Mouse (Mus musculus): ENCODE results near the gene Rhbdd3. TPM values are rescaled to one million over a fixed set of nuclear protein-coding genes. Genes with fewer than 3 reads are reported as not detected.
"Not testable (repeated sequence)": the region's sequence is repeated elsewhere in the genome, so short reads cannot be mapped to it uniquely, and the experiment has no call there.

Gene Rhbdd3
- polyA plus RNA-seq, 1 experiment from 2014 or later = 27.0 TPM

DNA sequence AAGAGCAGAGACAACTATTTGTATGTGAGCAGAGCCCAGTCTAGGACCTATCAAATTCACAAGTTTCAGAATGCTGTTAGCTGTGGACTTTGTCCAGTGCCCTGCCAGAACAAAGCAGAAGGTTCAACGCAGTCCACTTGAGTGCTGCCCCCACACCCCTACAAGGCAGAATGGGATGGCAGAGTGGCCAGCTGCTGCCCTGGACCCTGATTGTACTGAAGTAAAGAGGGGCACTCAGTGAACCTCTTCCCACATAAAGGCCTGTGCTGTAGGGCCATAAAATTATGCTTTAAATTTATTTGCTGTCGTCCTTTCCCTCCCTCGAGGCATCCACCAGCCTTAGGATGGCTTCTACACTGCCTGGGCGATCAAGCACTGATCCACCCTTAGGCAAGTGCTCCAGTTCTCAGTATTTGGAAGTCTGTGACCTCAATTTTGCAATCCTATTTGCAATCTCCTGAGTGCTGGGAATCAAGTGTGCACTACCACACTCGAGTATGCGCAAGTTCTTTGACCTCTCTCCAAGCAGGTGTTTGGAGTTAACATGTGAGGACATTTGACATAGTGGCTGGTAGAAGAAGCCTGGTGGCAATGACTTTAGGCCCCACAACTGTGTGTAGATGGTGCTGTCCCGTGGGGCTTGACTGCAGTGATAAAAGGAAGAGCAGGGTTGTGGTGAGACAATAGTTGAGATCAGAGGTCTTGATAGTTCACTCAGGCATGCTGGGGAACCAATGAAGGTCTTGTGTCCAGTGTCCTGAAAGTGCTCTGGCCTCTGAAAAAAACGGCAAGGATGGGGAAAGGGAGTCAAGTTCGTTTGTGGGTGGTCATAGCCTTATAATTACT lies 30.4 kb upstream of the Rhbdd3 start:
- WGBS = 78% methylated on average over 9 of the region's 9 CpGs
- Histone ChIP-seq H3K4me2 (no peak overlapping the region), H3K9me3 (no peaks in the 10 kb centered on the region), H3K36me3 (peaks cover 45% of the 10 kb centered on the region), H3K27ac (no peak overlapping the region), H3K4me1 (peaks cover 17% of the 10 kb centered on the region), H3K9ac (no peak overlapping the region), H3K27me3 (replicated peaks) (0 out of 2 replicates have a peak, but pooled peaks cover 2% of the 10 kb centered on the region), H3K4me3 (replicated peaks) (no peak overlapping the region)
- ATAC-seq (ENCODE audit: insufficient read depth, low FRiP score, low read depth) = no peak

DNA sequence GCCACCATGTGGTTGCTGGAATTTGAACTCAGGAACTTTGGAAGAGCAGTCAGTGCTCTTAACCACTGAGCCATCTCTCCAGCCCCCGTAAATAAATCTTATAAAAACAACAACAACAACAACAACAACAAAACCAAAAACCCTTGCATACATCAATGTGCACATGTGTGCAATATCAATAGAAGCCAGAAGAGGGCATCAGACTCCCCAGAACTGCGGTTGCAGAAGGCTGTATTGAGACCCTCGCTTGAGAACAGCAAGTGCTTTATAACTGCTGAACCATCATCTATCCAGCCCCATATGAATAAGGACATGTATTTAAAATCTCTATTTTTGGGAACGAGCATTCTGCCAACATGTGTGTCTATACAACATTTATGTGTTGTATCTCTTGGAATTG lies 23.8 kb upstream of the Rhbdd3 start:
- Histone ChIP-seq H3K27ac (no peak overlapping the region), H3K27me3 (replicated peaks) (no peaks in the 10 kb centered on the region), H3K4me1 (no peaks in the 10 kb centered on the region), H3K9me3 (no peaks in the 10 kb centered on the region), H3K4me2 (no peak overlapping the region), H3K4me3 (replicated peaks) (no peak overlapping the region), H3K9ac (no peak overlapping the region), H3K36me3 (peaks cover 68% of the 10 kb centered on the region)
- 67% methylated on average over 4 of the region's 4 CpGs for WGBS
- ATAC-seq (ENCODE audit: insufficient read depth, low FRiP score, low read depth) = no peak

DNA sequence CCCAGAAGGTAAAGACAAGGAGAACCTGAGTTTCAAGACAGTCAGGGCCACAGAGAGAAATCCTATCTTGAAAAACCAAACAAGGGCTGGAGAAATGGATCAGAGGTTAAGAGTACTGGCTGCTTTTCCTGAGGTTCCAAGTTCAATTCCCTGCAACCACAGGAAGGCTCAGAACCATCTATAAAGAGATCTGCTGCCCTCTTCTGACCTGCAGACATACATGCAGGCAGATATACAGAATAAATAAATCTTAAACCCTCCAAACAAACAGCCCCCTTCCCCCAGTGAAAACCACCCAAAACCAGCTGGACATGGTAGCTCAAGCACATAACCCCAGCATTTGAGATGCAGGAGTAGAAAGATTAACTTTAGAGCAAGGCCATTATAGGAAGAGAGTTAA lies 23.0 kb upstream of the Rhbdd3 start:
- H3K9ac ChIP-seq = no peak overlapping the region
- ATAC-seq (ENCODE audit: insufficient read depth, low FRiP score, low read depth) = no peak

GRCm38 (mm10) chr11:5076843-5077242 lies 21.9 kb upstream of the Rhbdd3 start:
- H3K9ac ChIP-seq; H3K4me1 ChIP-seq; H3K9me3 ChIP-seq; ATAC-seq (ENCODE audit: insufficient read depth, low FRiP score, low read depth); H3K4me3 ChIP-seq (replicated peaks); H3K27ac ChIP-seq; H3K4me2 ChIP-seq; H3K27me3 ChIP-seq (replicated peaks): not testable (repeated sequence)
- WGBS = 89% methylated on average over 4 of the region's 5 CpGs
- H3K36me3 ChIP-seq = peaks cover 63% of the 10 kb centered on the region

More for the DNA sequence above, 23.0 kb upstream of the Rhbdd3 start:
- no peak overlapping the region for H3K4me2 ChIP-seq
- no peaks in the 10 kb centered on the region for H3K9me3 ChIP-seq
- H3K36me3 ChIP-seq = peaks cover 67% of the 10 kb centered on the region
- H3K27me3 ChIP-seq (replicated peaks) = no peaks in the 10 kb centered on the region
- H3K4me1 ChIP-seq = no peaks in the 10 kb centered on the region
- no peak overlapping the region for H3K27ac ChIP-seq
- no peak overlapping the region for H3K4me3 ChIP-seq (replicated peaks)

DNA sequence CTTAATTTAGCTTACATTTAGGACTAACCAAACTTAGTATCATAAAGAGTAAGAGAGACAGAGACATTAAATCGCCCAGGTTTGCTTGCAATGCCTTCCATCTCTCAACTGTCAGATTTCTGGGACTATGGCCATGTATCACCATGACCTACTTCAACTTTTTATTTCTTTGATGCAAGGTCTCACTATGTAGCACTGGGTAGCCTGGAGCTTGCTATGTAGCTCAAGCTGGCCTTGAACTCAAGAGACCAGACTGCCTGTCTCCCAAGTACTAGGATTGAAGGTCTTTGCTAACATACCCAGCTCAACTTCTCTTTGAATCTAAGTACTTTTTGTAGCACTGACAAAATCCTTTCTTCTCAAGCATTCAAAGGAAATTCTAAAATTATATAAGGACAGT lies 9.6 kb upstream of the Rhbdd3 start:
- Histone ChIP-seq H3K36me3 (peaks cover 57% of the 10 kb centered on the region), H3K27ac (no peak overlapping the region), H3K4me1 (0 out of 2 replicates have a peak, but pooled peaks cover under 1% of the 10 kb centered on the region), H3K4me3 (replicated peaks) (no peak overlapping the region), H3K4me2 (no peak overlapping the region), H3K9ac (no peak overlapping the region), H3K27me3 (replicated peaks) (no peaks in the 10 kb centered on the region), H3K9me3 (no peaks in the 10 kb centered on the region)
- no peak for ATAC-seq (ENCODE audit: insufficient read depth, low FRiP score, low read depth)
- 93% methylated on average over 1 of the region's 1 CpGs for WGBS

DNA sequence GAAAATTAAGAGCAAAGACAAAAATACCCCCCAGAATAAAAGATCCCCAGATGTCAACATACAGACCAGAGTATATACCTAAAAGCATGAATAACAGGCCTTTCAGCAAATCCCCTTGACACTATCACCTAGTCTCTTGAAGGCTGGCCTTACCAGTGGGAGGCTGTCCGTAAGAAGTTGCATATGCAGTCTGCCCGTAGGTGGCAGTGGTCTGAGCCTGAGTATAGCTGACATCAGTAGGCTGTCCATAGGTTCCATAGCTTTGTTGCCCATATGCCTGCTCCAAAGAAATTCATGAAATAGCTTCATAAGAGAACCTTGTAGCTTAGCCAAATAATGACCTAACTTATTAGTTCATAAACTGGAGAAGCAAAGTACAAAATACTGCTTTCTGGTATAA lies 7.0 kb upstream of the Rhbdd3 start:
- H3K4me2 ChIP-seq = no peak overlapping the region
- H3K27me3 ChIP-seq (replicated peaks) = no peaks in the 10 kb centered on the region
- no peak overlapping the region for H3K27ac ChIP-seq
- peaks cover 40% of the 10 kb centered on the region for H3K36me3 ChIP-seq
- H3K9ac ChIP-seq = no peak overlapping the region
- no peak overlapping the region for H3K4me3 ChIP-seq (replicated peaks)
- no peak for ATAC-seq (ENCODE audit: insufficient read depth, low FRiP score, low read depth)
- 36% methylated on average over 2 of the region's 2 CpGs for WGBS
- 0 out of 2 replicates have a peak, but pooled peaks cover 3% of the 10 kb centered on the region for H3K4me1 ChIP-seq
- no peaks in the 10 kb centered on the region for H3K9me3 ChIP-seq

- 71% methylated on average over 5 of the region's 5 CpGs for WGBS
- H3K4me2 ChIP-seq = peak overlapping the region; percentile 78
- no peaks in the 10 kb centered on the region for H3K9me3 ChIP-seq
- no peak overlapping the region for H3K9ac ChIP-seq
- H3K36me3 ChIP-seq = peaks cover 14% of the 10 kb centered on the region; the same call in 1 of the 2 replicates
- H3K27ac ChIP-seq = no peak overlapping the region
- peaks cover 16% of the 10 kb centered on the region; the same call in 1 of the 2 replicates for H3K4me1 ChIP-seq
- H3K4me3 ChIP-seq (replicated peaks) = no peak overlapping the region
- H3K27me3 ChIP-seq (replicated peaks) = no peaks in the 10 kb centered on the region
- no peak for ATAC-seq (ENCODE audit: insufficient read depth, low FRiP score, low read depth)
Observed at GRCm38 (mm10) chr11:5095877-5096276, 2.8 kb upstream of the Rhbdd3 start.

DNA sequence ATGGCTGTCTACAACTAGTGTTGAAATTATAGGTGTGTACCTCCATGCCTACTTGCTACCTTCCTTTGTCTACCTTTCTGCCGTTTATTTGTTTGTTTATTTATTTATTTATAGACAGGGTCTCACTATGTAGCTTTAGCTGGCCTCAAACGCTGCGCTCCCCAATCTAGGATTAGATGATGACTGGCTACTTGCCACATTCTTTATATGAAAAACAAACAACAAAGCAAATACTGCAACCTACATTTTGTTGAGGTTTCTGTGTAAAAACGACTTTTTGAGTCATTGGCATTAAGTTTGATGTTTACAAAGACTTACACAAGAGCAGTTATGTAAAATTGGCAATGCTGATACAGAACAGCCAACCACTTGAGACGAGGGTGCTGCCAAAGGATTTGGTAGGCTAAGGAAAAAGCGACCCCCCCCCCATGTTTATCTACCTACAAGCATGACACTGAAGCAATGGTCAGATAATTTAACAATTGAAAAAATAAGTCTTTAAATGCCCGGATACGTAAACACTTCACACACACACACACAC lies 2.2 kb upstream of the Rhbdd3 start:
- no peak overlapping the region for H3K27ac ChIP-seq
- H3K9me3 ChIP-seq = no peaks in the 10 kb centered on the region
- WGBS = 48% methylated on average over 8 of the region's 8 CpGs
- no peak overlapping the region for H3K9ac ChIP-seq
- peaks cover 10% of the 10 kb centered on the region; the same call in 1 of the 2 replicates for H3K36me3 ChIP-seq
- H3K4me2 ChIP-seq = peak overlapping the region; percentile 78
- H3K27me3 ChIP-seq (replicated peaks) = no peaks in the 10 kb centered on the region
- peak overlapping the region; percentile 83 for H3K4me3 ChIP-seq (replicated peaks)
- peaks cover 22% of the 10 kb centered on the region for H3K4me1 ChIP-seq
- no peak for ATAC-seq (ENCODE audit: insufficient read depth, low FRiP score, low read depth)

DNA sequence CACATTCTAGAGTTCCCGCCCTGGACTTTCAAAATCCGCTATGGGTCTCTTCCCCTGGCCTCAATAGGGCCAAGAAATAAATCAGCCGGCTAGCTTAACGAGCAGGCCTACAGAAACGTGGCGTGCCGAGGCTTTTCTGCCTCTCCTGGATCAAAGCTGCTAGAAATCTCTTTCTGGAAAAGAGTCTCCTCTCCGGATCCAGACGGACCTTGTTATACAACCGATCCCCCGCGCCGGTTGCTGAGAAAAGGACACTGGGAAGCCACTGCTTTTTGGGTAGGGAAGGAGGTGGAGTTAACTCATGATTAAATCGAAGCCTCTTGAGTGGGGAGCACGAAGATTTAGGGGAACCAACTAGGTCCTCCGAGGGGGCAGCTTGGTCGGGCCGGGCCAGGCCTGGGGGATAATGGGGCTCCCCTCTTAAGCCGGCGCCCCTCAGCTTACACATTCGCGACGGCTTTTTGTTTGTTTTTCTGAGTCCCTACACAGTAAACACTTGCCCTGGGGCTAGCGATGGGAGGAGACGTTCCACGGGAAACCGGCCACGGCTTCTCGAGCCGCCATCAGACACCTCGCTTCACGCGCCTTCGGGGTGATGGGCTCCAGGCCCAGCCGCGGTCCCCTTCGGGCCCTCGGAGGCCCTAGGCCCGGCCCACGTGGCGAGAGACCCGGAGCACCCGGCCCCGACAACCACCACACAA lies 541 bp upstream of the Rhbdd3 start:
- peak; percentile 9 for ATAC-seq (ENCODE audit: insufficient read depth, low FRiP score, low read depth)
- H3K9ac ChIP-seq = peak overlapping the region; percentile 97
- peak overlapping the region; percentile 91 for H3K27ac ChIP-seq
- peaks cover 23% of the 10 kb centered on the region for H3K4me1 ChIP-seq
- H3K4me3 ChIP-seq (replicated peaks) = peak overlapping the region; percentile 83
- H3K9me3 ChIP-seq = no peaks in the 10 kb centered on the region
- no peaks in the 10 kb centered on the region for H3K36me3 ChIP-seq
- no peaks in the 10 kb centered on the region for H3K27me3 ChIP-seq (replicated peaks)
- H3K4me2 ChIP-seq = peak overlapping the region; percentile 78
- under 1% methylated on average over 44 of the region's 44 CpGs for WGBS

GRCm38 (mm10) chr11:5099576-5100183 lies 954 bp downstream of the Rhbdd3 start:
- Histone ChIP-seq H3K27ac (peak overlapping the region; percentile 91), H3K27me3 (replicated peaks) (no peaks in the 10 kb centered on the region), H3K4me2 (peak overlapping the region; percentile 76), H3K9ac (peak overlapping the region; percentile 97), H3K4me1 (peaks cover 20% of the 10 kb centered on the region), H3K36me3 (peaks cover 3% of the 10 kb centered on the region; the same call in 1 of the 2 replicates), H3K4me3 (replicated peaks) (peak overlapping the region; percentile 83), H3K9me3 (no peaks in the 10 kb centered on the region)
- WGBS = under 1% methylated on average over 31 of the region's 31 CpGs
- ATAC-seq (ENCODE audit: insufficient read depth, low FRiP score, low read depth) = peak; percentile 72; the same call in 1 of the 2 replicates

DNA sequence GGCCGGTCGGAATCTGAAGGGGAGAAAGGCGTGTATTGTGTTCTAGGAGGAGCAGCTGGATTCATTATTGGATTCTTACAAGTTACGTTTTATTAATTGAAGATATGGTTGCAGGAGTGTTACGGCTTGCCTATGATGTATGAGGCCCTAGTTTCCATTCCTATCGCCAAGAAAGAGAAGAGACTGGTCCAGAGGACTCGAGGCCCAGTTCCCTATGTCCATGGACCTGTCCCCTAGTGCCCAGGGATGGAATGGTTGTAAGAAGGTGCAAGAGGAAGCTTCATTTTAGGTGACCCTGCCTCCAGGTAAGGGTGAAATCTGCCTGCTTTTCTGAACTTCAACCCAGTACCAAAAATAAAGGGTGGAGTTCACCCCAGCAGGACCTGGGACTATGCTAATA lies 1.6 kb downstream of the Rhbdd3 start:
- H3K4me1 ChIP-seq = peaks cover 20% of the 10 kb centered on the region
- H3K27me3 ChIP-seq (replicated peaks) = no peaks in the 10 kb centered on the region
- H3K4me3 ChIP-seq (replicated peaks) = peak overlapping the region; percentile 83
- H3K9me3 ChIP-seq = no peaks in the 10 kb centered on the region
- H3K9ac ChIP-seq = peak overlapping the region; percentile 97
- peaks cover 3% of the 10 kb centered on the region; the same call in 1 of the 2 replicates for H3K36me3 ChIP-seq
- H3K27ac ChIP-seq = peak overlapping the region; percentile 91
- 1% methylated on average over 7 of the region's 7 CpGs for WGBS
- no peak for ATAC-seq (ENCODE audit: insufficient read depth, low FRiP score, low read depth)
- peak overlapping the region; percentile 76 for H3K4me2 ChIP-seq

All from stomach, embryonic 15.5 days (tissue).